Mouse (Mus musculus) MEL (cell line): Measurements from ENCODE around the gene Ubl3. TPM values are rescaled to one million over a fixed set of nuclear protein-coding genes. Genes with fewer than 3 reads are reported as not detected.

Experiments
- DNase-seq: peaks from one replicate; pipeline ENCODE4 v3.0.0; 2011; ENCODE audit warnings: low read depth, low spot score
- H3K27ac ChIP-seq: 2 replicates; pipeline ENCODE4 v1.5.1; 2012; ENCODE audit warnings: low read depth, mild to moderate bottlenecking, control low read depth, low read length, moderate library complexity; ENCODE audit not compliant: control insufficient read depth
- H3K27me3 ChIP-seq, 2 experiments: fragments of 150-350 bp in 1 of 2; sonication (generic) in 1 of 2; 2 replicates each; pipeline ENCODE4 v1.6.1; 2012; ENCODE audit warnings: low read length in 2 of 2, mild to moderate bottlenecking in 2 of 2, improper control_type of control experiment in 1 of 2, moderate library complexity in 1 of 2; ENCODE audit not compliant: insufficient read depth in 2 of 2, control insufficient read depth in 1 of 2
- H3K36me3 ChIP-seq, 2 experiments: 2 replicates each; pipeline ENCODE4 v1.6.1; 2012 to 2014; ENCODE audit warnings: low read length in 2 of 2, improper control_type of control experiment in 1 of 2, inconsistent platforms in 1 of 2, mild to moderate bottlenecking in 1 of 2; ENCODE audit not compliant: insufficient read depth in 2 of 2, control insufficient read depth in 1 of 2
- H3K4me1 ChIP-seq, 2 experiments: fragments of 150-350 bp in 1 of 2; sonication (generic) in 1 of 2; 2 replicates each; pipeline ENCODE4 v1.6.1; 2012; ENCODE audit warnings: low read length in 2 of 2, improper control_type of control experiment in 1 of 2, mild to moderate bottlenecking in 1 of 2; ENCODE audit not compliant: insufficient read depth in 2 of 2, control insufficient read depth in 1 of 2
- H3K4me3 ChIP-seq, 2 experiments: fragments of 150-350 bp in 1 of 2; sonication (generic) in 1 of 2; 2 replicates each; pipeline ENCODE4 v1.5.1; 2012; ENCODE audit warnings: low read depth in 2 of 2, low read length in 2 of 2, mild to moderate bottlenecking in 2 of 2, moderate library complexity in 2 of 2, control low read depth in 1 of 2, improper control_type of control experiment in 1 of 2; ENCODE audit not compliant: control insufficient read depth in 1 of 2, insufficient read depth in 1 of 2
- H3K79me2 ChIP-seq: 2 replicates; pipeline ENCODE4 v1.6.1; 2012; ENCODE audit warnings: mild to moderate bottlenecking, low read length, moderate library complexity; ENCODE audit not compliant: control insufficient read depth, poor library complexity, insufficient read depth
- H3K9ac ChIP-seq: 2 replicates; pipeline ENCODE4 v1.6.1; 2012; ENCODE audit warnings: low read depth, mild to moderate bottlenecking, control low read depth, low read length, moderate library complexity; ENCODE audit not compliant: control insufficient read depth, poor library complexity, severe bottlenecking
- H3K9me3 ChIP-seq: fragments of 150-350 bp; sonication (generic); replicated peaks from 2 replicates; pipeline ENCODE4 v1.6.1; 2012; ENCODE audit warnings: mild to moderate bottlenecking, low read length, improper control_type of control experiment, moderate library complexity; ENCODE audit not compliant: insufficient read depth
- CHD1 ChIP-seq: IDR thresholded peaks from 2 replicates; pipeline ENCODE4 v1.6.1; 2012; ENCODE audit warnings: low read depth, mild to moderate bottlenecking, inconsistent platforms, low read length, improper control_type of control experiment
- CHD2 ChIP-seq: IDR thresholded peaks from 2 replicates; pipeline ENCODE4 v1.6.1; 2011; ENCODE audit warnings: low read length, improper control_type of control experiment
- CTCF ChIP-seq, 3 experiments: IDR thresholded peaks in 2 of 3; conservative IDR thresholded peaks in 1 of 3; 2 replicates each; pipeline ENCODE4 v1.5.1; 2011 to 2012; ENCODE audit warnings: low read length in 3 of 3, low read depth in 2 of 3, mild to moderate bottlenecking in 2 of 3, improper control_type of control experiment in 1 of 3, inconsistent platforms in 1 of 3, mixed read lengths in 1 of 3, moderate library complexity in 1 of 3; ENCODE audit not compliant: control insufficient read depth in 1 of 3, insufficient read depth in 1 of 3, poor library complexity in 1 of 3, severe bottlenecking in 1 of 3
- ETS1 ChIP-seq: IDR thresholded peaks from 2 replicates; pipeline ENCODE4 v1.6.1; 2012; ENCODE audit warnings: low read depth, mild to moderate bottlenecking, inconsistent platforms, low read length, improper control_type of control experiment, moderate library complexity
- GABPA ChIP-seq: IDR thresholded peaks from 2 replicates; pipeline ENCODE4 v1.6.1; 2012; ENCODE audit warnings: low read depth, mild to moderate bottlenecking, inconsistent platforms, low read length, improper control_type of control experiment, moderate library complexity
- GATA1 ChIP-seq: IDR thresholded peaks from 2 replicates; pipeline ENCODE4 v1.6.1; 2011; ENCODE audit warnings: low read depth, low read length, improper control_type of control experiment
- JUND ChIP-seq: IDR thresholded peaks from 2 replicates; pipeline ENCODE4 v1.6.1; 2011; ENCODE audit warnings: low read depth, mild to moderate bottlenecking, improper control_type of control experiment, low read length
- KAT2A ChIP-seq: conservative IDR thresholded peaks from 2 replicates; pipeline ENCODE4 v1.6.1; 2012; ENCODE audit warnings: low read depth, low read length, improper control_type of control experiment, inconsistent platforms
- MAX ChIP-seq: IDR thresholded peaks from 2 replicates; pipeline ENCODE4 v1.6.1; 2011; ENCODE audit warnings: low read length, improper control_type of control experiment
- MXI1 ChIP-seq: IDR thresholded peaks from 2 replicates; pipeline ENCODE4 v1.6.1; 2011; ENCODE audit warnings: mild to moderate bottlenecking, low read depth, low read length, improper control_type of control experiment
- MYB ChIP-seq: IDR thresholded peaks from 2 replicates; pipeline ENCODE4 v1.6.1; 2011; ENCODE audit warnings: mild to moderate bottlenecking, low read depth, low read length, improper control_type of control experiment
- NRF1 ChIP-seq: IDR thresholded peaks from 2 replicates; pipeline ENCODE4 v1.6.1; 2014; ENCODE audit warnings: low read depth, mild to moderate bottlenecking, inconsistent platforms, low read length, improper control_type of control experiment, moderate library complexity; ENCODE audit not compliant: poor library complexity, insufficient read depth, severe bottlenecking
- POLR2A ChIP-seq, 2 experiments: IDR thresholded peaks; 2 replicates each; pipeline ENCODE4 v1.6.1; 2011 to 2012; ENCODE audit warnings: low read length in 2 of 2, mild to moderate bottlenecking in 2 of 2, control low read depth in 1 of 2, improper control_type of control experiment in 1 of 2, low read depth in 1 of 2, moderate library complexity in 1 of 2; ENCODE audit not compliant: control insufficient read depth in 1 of 2, insufficient read depth in 1 of 2, poor library complexity in 1 of 2
- POLR2AphosphoS2 ChIP-seq: IDR thresholded peaks from 2 replicates; pipeline ENCODE4 v1.6.1; 2011; ENCODE audit warnings: low read length, improper control_type of control experiment
- POLR2AphosphoS5 ChIP-seq: IDR thresholded peaks from 2 replicates; pipeline ENCODE4 v1.6.1; 2012; ENCODE audit warnings: low read depth, borderline replicate concordance, mild to moderate bottlenecking, inconsistent platforms, low read length, moderate library complexity, mixed read lengths
- SMC3 ChIP-seq: IDR thresholded peaks from 2 replicates; pipeline ENCODE4 v1.6.1; 2011; ENCODE audit warnings: low read depth, low read length, improper control_type of control experiment
- UBTF ChIP-seq: IDR thresholded peaks from 2 replicates; pipeline ENCODE4 v1.6.1; 2012; ENCODE audit warnings: low read depth, mild to moderate bottlenecking, inconsistent platforms, low read length, improper control_type of control experiment, moderate library complexity, borderline replicate concordance; ENCODE audit not compliant: insufficient read depth
- USF1 ChIP-seq: IDR thresholded peaks from 2 replicates; pipeline ENCODE4 v1.6.1; 2014; ENCODE audit warnings: low read depth, mild to moderate bottlenecking, inconsistent platforms, low read length, improper control_type of control experiment, moderate library complexity
- ZC3H11A ChIP-seq: IDR thresholded peaks from 2 replicates; pipeline ENCODE4 v1.6.1; 2012; ENCODE audit warnings: low read depth, mild to moderate bottlenecking, inconsistent platforms, low read length, improper control_type of control experiment
- ZMIZ1 ChIP-seq: IDR thresholded peaks from 2 replicates; pipeline ENCODE4 v1.6.1; 2012; ENCODE audit warnings: low read depth, mild to moderate bottlenecking, inconsistent platforms, low read length, improper control_type of control experiment, moderate library complexity
- ZNF384 ChIP-seq: IDR thresholded peaks from 2 replicates; pipeline ENCODE4 v1.6.1; 2012; ENCODE audit warnings: low read depth, mild to moderate bottlenecking, inconsistent platforms, low read length, improper control_type of control experiment
- polyA plus RNA-seq, 2 experiments: library from polyadenylated mRNA; stranded (reverse) in 1 of 2; unstranded in 1 of 2; fragments of >175 nt in 1 of 2; fragments of >200 nt in 1 of 2; gene quantifications; 2 replicates each; pipeline versions ENCODE4 v1.2.1 to v1.2.4; 2012; ENCODE audit warnings: low replicate concordance in 2 of 2, low read depth in 1 of 2; ENCODE audit not compliant: insufficient read length in 2 of 2, insufficient read depth in 1 of 2, missing spikeins in 1 of 2
- total RNA-seq: library from RNA; depleted of rRNA; stranded (reverse); fragments of 300-350 nt; gene quantifications from 2 replicates; pipeline ENCODE4 v1.2.3, GENCODE M21; 2012

Gene Ubl3
- total and polyA plus RNA-seq, 3 experiments = 41.0 to 59.0 TPM; not detected in 1

- H3K9me3 ChIP-seq = no peaks in the 10 kb centered on the region
- peaks cover 3 to 22% of the 10 kb centered on the region in 2 experiments; a peak in 3 of 4 replicates for H3K4me1 ChIP-seq
- TF ChIP-seq POLR2A (IDR thresholded peaks at IDR 0.05; ENCODE audit: control insufficient read depth in 1 of 2, insufficient read depth in 1 of 2, low read depth in 1 of 2, low read length in 2 of 2, poor library complexity in 1 of 2) (no peak), POLR2AphosphoS2 (no peak), SMC3 (no peak), GABPA (0 out of 2 replicates have a peak, but pooled peaks have one; percentile 43)
- no peak overlapping the region for H3K27ac ChIP-seq
- DNase-seq = peak; percentile 40
- no peaks in the 10 kb centered on the region for H3K27me3 ChIP-seq
- peaks cover 18% of the 10 kb centered on the region for H3K79me2 ChIP-seq
- H3K36me3 ChIP-seq = peaks cover 0 to 12% of the 10 kb centered on the region in 2 experiments; a peak in 2 of 4 replicates
- no peak overlapping the region for H3K9ac ChIP-seq
- H3K4me3 ChIP-seq = no peak overlapping the region
These were observed 2.1 kb upstream of the Ubl3 start for GRCm38 (mm10) chr5:148554701-148555100.

GRCm38 (mm10) chr5:148554242-148554641, 1.7 kb upstream of the Ubl3 start:
- TF ChIP-seq NRF1 = no peak
- TF ChIP-seq ZMIZ1 = no peak
- TF ChIP-seq CTCF (IDR thresholded peaks at IDR 0.05 in 2 of 3, conservative IDR thresholded peaks at IDR 0.05 in 1 of 3; ENCODE audit: control insufficient read depth in 1 of 3, insufficient read depth in 1 of 3, low read depth in 2 of 3, low read length in 3 of 3, poor library complexity in 1 of 3, severe bottlenecking in 1 of 3) = no peak
- TF ChIP-seq MAX = no peak
- TF ChIP-seq CHD1 = no peak
- no peak for TF ChIP-seq MXI1
- no peak for TF ChIP-seq CHD2
- TF ChIP-seq UBTF = no peak
- no peak for TF ChIP-seq GATA1
- TF ChIP-seq POLR2AphosphoS5 = no peak
- no peak for TF ChIP-seq GABPA
- TF ChIP-seq ZNF384 = no peak
- peaks cover 3 to 25% of the 10 kb centered on the region in 2 experiments; a peak in 3 of 4 replicates for H3K4me1 ChIP-seq
- H3K36me3 ChIP-seq = peaks cover 0 to 14% of the 10 kb centered on the region in 2 experiments; a peak in 2 of 4 replicates
- peaks cover 22% of the 10 kb centered on the region for H3K79me2 ChIP-seq
- H3K9ac ChIP-seq = no peak overlapping the region
- H3K27ac ChIP-seq = no peak overlapping the region
- H3K27me3 ChIP-seq = no peaks in the 10 kb centered on the region
- no peaks in the 10 kb centered on the region for H3K9me3 ChIP-seq
- no peak overlapping the region for H3K4me3 ChIP-seq
- DNase-seq = peak; percentile 38

GRCm38 (mm10) chr5:148553723-148554122, 1.1 kb upstream of the Ubl3 start:
- H3K27ac ChIP-seq = no peak overlapping the region
- peaks cover 3 to 21% of the 10 kb centered on the region in 2 experiments for H3K4me1 ChIP-seq
- H3K27me3 ChIP-seq = no peaks in the 10 kb centered on the region
- no peak for DNase-seq
- no peaks in the 10 kb centered on the region for H3K9me3 ChIP-seq
- TF ChIP-seq MYB (no peak), USF1 (no peak), MXI1 (no peak), ETS1 (no peak), POLR2AphosphoS2 (no peak), POLR2AphosphoS5 (no peak), ZC3H11A (no peak), GABPA (no peak), JUND (no peak), KAT2A (no peak)
- no peak overlapping the region for H3K4me3 ChIP-seq
- no peak overlapping the region for H3K9ac ChIP-seq
- peaks cover 25% of the 10 kb centered on the region for H3K79me2 ChIP-seq
- peaks cover 0 to 13% of the 10 kb centered on the region in 2 experiments; a peak in 2 of 4 replicates for H3K36me3 ChIP-seq
